Mouse (Mus musculus): Measurements from ENCODE around the gene Olfr724. TPM values are rescaled to one million over a fixed set of nuclear protein-coding genes. Genes with fewer than 3 reads are reported as not detected.
"Not testable (repeated sequence)": the region's sequence is repeated elsewhere in the genome, so short reads cannot be mapped to it uniquely, and the experiment has no call there.

The Olfr724 gene
- total RNA-seq (2021) = not detected
- long read RNA-seq, experiment 1 = 0 reads
- long read RNA-seq, experiment 2 = 0 reads

- not testable (repeated sequence) for DNase-seq
These were observed at the start of gene Olfr724 for GRCm38 (mm10) chr14:49963174-49963573. TSS of gene Olfr724 (minus strand) at chr14:49963274.

DNA sequence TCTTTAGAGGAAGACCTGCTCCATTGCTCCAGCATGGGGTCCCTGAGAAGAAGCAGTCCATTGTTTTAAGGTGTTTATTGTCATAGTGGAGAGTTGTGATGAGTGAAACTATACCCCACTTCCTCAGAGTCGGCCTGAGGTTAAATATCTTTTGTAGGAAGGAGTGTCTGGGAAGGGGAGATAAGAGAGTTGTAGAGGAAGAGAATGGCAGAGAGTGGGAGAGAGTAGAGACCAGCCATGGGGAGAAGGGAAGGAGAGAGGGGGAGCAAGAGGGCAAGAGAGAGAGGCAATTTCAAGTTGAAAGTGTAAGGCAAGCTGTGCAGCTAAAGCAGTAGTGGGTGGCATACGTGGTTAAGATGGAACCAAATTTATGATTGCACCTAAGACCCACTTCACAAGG, 7.2 kb downstream of the Olfr724 start:
- DNase-seq = no peak

DNA sequence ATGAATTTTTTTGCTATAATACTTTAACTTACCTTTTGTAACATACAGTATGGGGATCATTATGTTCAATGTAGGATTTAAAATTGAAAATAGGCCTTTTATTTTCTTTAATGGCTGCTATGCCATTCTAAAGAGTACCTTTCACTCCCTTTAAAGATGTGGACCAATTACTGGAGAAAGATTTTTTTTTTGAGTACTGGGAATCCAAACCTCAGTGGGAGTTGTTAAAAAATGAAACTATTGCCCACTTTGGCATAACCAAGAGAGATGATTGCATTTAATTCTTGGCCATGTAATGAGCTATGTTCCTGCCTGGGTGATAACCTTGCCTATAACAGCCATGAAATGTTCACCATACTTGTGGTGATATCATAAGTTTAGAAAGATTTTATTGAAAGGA, 31.4 kb downstream of the Olfr724 start, which contains the start of gene Olfr723:
Gene Olfr723, minus strand, starts transcription at position 101 of the 400 bp plus-strand sequence.
- DNase-seq = not testable (repeated sequence)

Other genes starting within 250 kb of the Olfr724 start
- gene Armh4, start 179.9 kb downstream of the Olfr724 start, total RNA-seq (2021) = 1 to 10 TPM in 1 of 2 experiments, under 1 TPM in 1; 0.79 to 2.6 TPM
- gene Olfr722, start 61.3 kb downstream of the Olfr724 start, total RNA-seq (2021) = not detected
- not detected for gene Olfr723, start 31.5 kb downstream of the Olfr724 start, total RNA-seq (2021)
- not detected for gene Olfr725, start 77.1 kb upstream of the Olfr724 start, total RNA-seq (2021)
- gene Olfr726, start 127.7 kb upstream of the Olfr724 start, total RNA-seq (2021) = not detected
- not detected for gene Olfr727, start 159.9 kb upstream of the Olfr724 start, total RNA-seq (2021)
- not detected for gene Olfr728, start 179.4 kb upstream of the Olfr724 start, total RNA-seq (2021)
- not detected for gene Olfr729, start 189.6 kb upstream of the Olfr724 start, total RNA-seq (2021)
- gene Olfr730, start 224.9 kb upstream of the Olfr724 start, total RNA-seq (2021) = not detected

All from gastrocnemius, postnatal 25 days (tissue).